Mouse (Mus musculus): Measurements from ENCODE around the gene Lmbrd2. TPM values are rescaled to one million over a fixed set of nuclear protein-coding genes. Genes with fewer than 3 reads are reported as not detected.

Gene Lmbrd2
- polyA plus RNA-seq, 1 experiment from 2014 or later: 3.9 TPM

DNA sequence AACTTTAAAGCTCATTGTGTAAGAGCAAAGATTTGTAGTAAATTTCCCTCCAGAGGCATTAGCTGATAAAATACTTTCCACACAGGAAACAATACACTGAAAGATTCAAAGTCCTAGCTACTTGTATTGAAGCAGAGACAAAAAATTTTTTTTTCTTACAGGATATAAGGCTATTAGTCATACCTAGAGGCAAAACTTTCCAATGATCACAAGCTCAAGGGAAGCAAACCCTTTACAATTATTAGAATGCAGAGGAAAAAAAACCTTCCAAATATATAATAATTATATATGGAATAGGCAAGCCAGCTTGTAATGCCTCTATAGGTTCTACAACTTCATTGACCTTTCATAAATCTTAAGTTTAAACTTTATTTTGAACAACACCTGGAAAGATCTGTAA lies 106.0 kb downstream of the Lmbrd2 start:
- no peak for ATAC-seq (ENCODE audit: low FRiP score)
- no peak overlapping the region for H3K9ac ChIP-seq
- no peak overlapping the region for H3K4me2 ChIP-seq
- no peaks in the 10 kb centered on the region for H3K9me3 ChIP-seq
- H3K4me3 ChIP-seq (replicated peaks): no peak overlapping the region
- H3K27ac ChIP-seq: no peak overlapping the region
- no peaks in the 10 kb centered on the region for H3K4me1 ChIP-seq
- H3K36me3 ChIP-seq (replicated peaks): no peaks in the 10 kb centered on the region
- no peaks in the 10 kb centered on the region for H3K27me3 ChIP-seq

Other genes with a start within 250 kb of the Lmbrd2 start
- 2.4 and 3.1 TPM in 2 replicates for gene Ranbp3l, start 172.6 kb upstream of the Lmbrd2 start, polyA plus RNA-seq (2016; fragmentation: Nextera tagmentation; extraction: Ambion mirVana)
- 32.0 and 34.9 TPM in 2 replicates for gene Nadk2, start 69.3 kb upstream of the Lmbrd2 start, polyA plus RNA-seq (2016; fragmentation: Nextera tagmentation; extraction: Ambion mirVana)
- gene Skp2, start 14.9 kb downstream of the Lmbrd2 start, polyA plus RNA-seq (2016; fragmentation: Nextera tagmentation; extraction: Ambion mirVana): 113 and 122 TPM in 2 replicates
- not detected in 2 replicates for gene Ugt3a1, start 136.3 kb downstream of the Lmbrd2 start, polyA plus RNA-seq (2016; fragmentation: Nextera tagmentation; extraction: Ambion mirVana)
- not detected in 2 replicates for gene Ugt3a2, start 195.0 kb downstream of the Lmbrd2 start, polyA plus RNA-seq (2016; fragmentation: Nextera tagmentation; extraction: Ambion mirVana)

Data from forebrain, embryonic 12.5 days (tissue).